Mouse (Mus musculus) liver, adult 2 months (tissue): Measurements from ENCODE around the gene Sema3f. TPM values are rescaled to one million over a fixed set of nuclear protein-coding genes. Genes with fewer than 3 reads are reported as not detected.
A peak's percentile ranks its signal among the peaks of the same experiment; 100 is the strongest.

ENCODE experiments used
- DNase-seq: peaks from one replicate; pipeline ENCODE4 v3.0.0-alpha.2; 2011; ENCODE audit warnings: low read depth, low spot score; ENCODE audit errors: extremely low read depth
- H3K27ac ChIP-seq: fragments of 200-500 bp; replicated peaks from 2 replicates; pipeline ENCODE4 v1.5.1; 2012; ENCODE audit warnings: low read depth, mild to moderate bottlenecking, control low read depth, inconsistent platforms, low read length; ENCODE audit not compliant: insufficient read depth
- H3K27me3 ChIP-seq: fragments of 200-500 bp; 2 replicates; pipeline ENCODE4 v1.6.1; 2012; ENCODE audit warnings: mild to moderate bottlenecking, moderate library complexity, low read length, inconsistent platforms; ENCODE audit not compliant: control insufficient read depth, insufficient read depth
- H3K36me3 ChIP-seq: fragments of 200-500 bp; 2 replicates; pipeline ENCODE4 v1.6.1; 2012; ENCODE audit warnings: low read length, inconsistent platforms; ENCODE audit not compliant: control insufficient read depth, insufficient read depth
- H3K4me1 ChIP-seq: fragments of 200-500 bp; 2 replicates; pipeline ENCODE4 v1.6.1; 2011; ENCODE audit warnings: low read length; ENCODE audit not compliant: control insufficient read depth, insufficient read depth
- H3K4me3 ChIP-seq: fragments of 200-500 bp; 2 replicates; pipeline ENCODE4 v1.5.1; 2011; ENCODE audit warnings: low read depth, mild to moderate bottlenecking, control low read depth, low read length, moderate library complexity; ENCODE audit not compliant: insufficient read depth
- H3K79me2 ChIP-seq: fragments of 200-500 bp; 2 replicates; pipeline ENCODE4 v1.6.1; 2012; ENCODE audit warnings: inconsistent platforms, mild to moderate bottlenecking, low read length, moderate library complexity; ENCODE audit not compliant: control insufficient read depth, insufficient read depth
- H3K9ac ChIP-seq: fragments of 200-500 bp; 2 replicates; pipeline ENCODE4 v1.6.1; 2012; ENCODE audit warnings: low read depth, mild to moderate bottlenecking, control low read depth, inconsistent platforms, low read length
- CTCF ChIP-seq: fragments of 200-500 bp; IDR thresholded peaks from 2 replicates; pipeline ENCODE4 v1.5.1; 2011; ENCODE audit warnings: low read depth, low read length, control low read depth
- POLR2A ChIP-seq: fragments of 200-500 bp; IDR thresholded peaks from 2 replicates; pipeline ENCODE4 v1.6.1; 2011; ENCODE audit warnings: low read length, control low read depth; ENCODE audit not compliant: insufficient read depth; ENCODE audit errors: extremely low read depth
- WGBS: fragments of 180-500 bp; shearing (Covaris S2); methylation state at CpG from one replicate; pipeline ENCODE4 v1.1.7; 2018; 5-methylcytosine and 5-hydroxymethylcytosine counted together
- polyA plus RNA-seq: library from polyadenylated mRNA; depleted of rRNA; stranded (reverse); fragments of >200 nt; gene quantifications from 2 replicates; pipeline ENCODE4 v1.2.3, GENCODE M21; 2012
- total RNA-seq: library from RNA; depleted of rRNA; stranded (reverse); fragments of >200 nt; gene quantifications from 2 replicates; pipeline ENCODE4 v1.2.3, GENCODE M21; 2014

Gene Sema3f
- total and polyA plus RNA-seq, 2 experiments: 3.5 to 8.9 TPM

GRCm38 (mm10) chr9:107698611-107699190 is 11.6 kb downstream of the Sema3f start:
- TF ChIP-seq CTCF (0 out of 2 replicates have a peak, but pooled peaks have one; percentile 14), POLR2A (no peak)
- no peak overlapping the region for H3K9ac ChIP-seq
- peaks cover 7% of the 10 kb centered on the region; the same call in 1 of the 2 replicates for H3K4me1 ChIP-seq
- no peak overlapping the region for H3K4me3 ChIP-seq
- no peak for DNase-seq
- H3K36me3 ChIP-seq: no peaks in the 10 kb centered on the region
- no peaks in the 10 kb centered on the region for H3K27me3 ChIP-seq
- 64% methylated on average over 14 of the region's 14 CpGs for WGBS
- H3K27ac ChIP-seq: peak overlapping the region; percentile 21; the same call in 1 of the 2 replicates
- H3K79me2 ChIP-seq: no peaks in the 10 kb centered on the region

DNA sequence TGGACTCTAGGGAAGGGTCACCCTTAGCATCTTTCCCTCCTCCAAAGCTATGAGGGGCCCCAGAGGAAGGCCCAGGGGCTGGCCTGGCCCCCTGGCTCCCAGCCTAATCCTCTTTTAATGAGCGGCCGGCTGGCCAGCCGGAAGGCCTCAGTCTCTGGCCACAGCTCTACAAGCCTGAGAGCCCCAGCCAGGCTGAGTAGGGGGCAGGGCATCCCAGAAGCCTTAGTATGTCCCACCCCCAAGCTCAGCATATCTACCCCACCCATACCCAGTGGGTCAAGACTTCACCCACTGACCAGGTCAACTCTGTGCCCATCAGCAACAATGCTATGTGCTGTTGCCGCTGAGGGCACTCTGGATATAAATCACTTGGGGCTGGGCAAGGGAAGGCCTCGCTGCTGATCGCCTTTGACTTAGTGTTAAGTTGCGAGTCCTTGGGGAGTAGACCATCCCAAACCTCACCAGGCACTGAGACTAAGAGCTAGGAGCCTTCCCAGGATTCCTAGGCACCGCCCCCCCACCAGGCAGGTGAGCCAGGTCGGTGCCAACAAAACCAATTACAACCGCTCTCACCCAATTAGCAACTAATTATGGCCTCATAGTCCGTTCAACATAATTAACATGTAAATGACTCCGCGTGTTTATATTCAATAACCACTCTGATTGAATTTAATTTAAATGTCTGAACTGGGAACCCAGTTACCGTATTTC is 12.3 kb downstream of the Sema3f start:
- H3K27me3 ChIP-seq: no peaks in the 10 kb centered on the region
- no peaks in the 10 kb centered on the region for H3K79me2 ChIP-seq
- H3K27ac ChIP-seq: no peak overlapping the region
- no peak for DNase-seq
- TF ChIP-seq POLR2A (no peak), CTCF (no peak)
- 71% methylated on average over 14 of the region's 14 CpGs for WGBS
- no peak overlapping the region for H3K9ac ChIP-seq
- H3K36me3 ChIP-seq: no peaks in the 10 kb centered on the region
- no peak overlapping the region for H3K4me3 ChIP-seq
- H3K4me1 ChIP-seq: peaks cover 7% of the 10 kb centered on the region; the same call in 1 of the 2 replicates

- WGBS: 76% methylated on average over 9 of the region's 9 CpGs
- peak overlapping the region; percentile 46 for H3K27ac ChIP-seq
Measured at GRCm38 (mm10) chr9:107696845-107697610, 13.2 kb downstream of the Sema3f start.

DNA sequence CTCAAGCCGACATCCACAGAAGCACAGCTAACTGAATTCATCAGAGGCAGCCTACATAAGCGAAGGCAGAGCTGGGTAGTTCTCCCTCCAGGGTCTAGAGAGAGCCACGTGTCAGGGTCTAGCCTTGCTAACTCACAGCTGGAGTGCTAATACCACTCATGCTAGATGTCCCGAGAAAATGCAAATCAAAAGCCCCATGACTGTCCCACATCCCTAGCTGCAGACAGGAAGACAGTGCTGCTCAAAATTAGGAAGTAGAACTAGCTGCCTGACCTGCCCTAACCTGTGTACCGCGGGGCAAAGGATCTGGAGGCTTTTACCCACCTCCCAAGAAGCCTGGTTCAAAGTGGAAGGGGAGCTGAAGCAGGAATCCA is 14.2 kb downstream of the Sema3f start:
- Histone ChIP-seq H3K4me1 (peaks cover 7% of the 10 kb centered on the region; the same call in 1 of the 2 replicates), H3K27ac (peak overlapping the region; percentile 43), H3K36me3 (no peaks in the 10 kb centered on the region), H3K4me3 (no peak overlapping the region), H3K79me2 (no peaks in the 10 kb centered on the region), H3K9ac (no peak overlapping the region), H3K27me3 (no peaks in the 10 kb centered on the region)
- 70% methylated on average over 6 of the region's 6 CpGs for WGBS
- DNase-seq: no peak
- TF ChIP-seq POLR2A: no peak
- TF ChIP-seq CTCF: no peak

More at GRCm38 (mm10) chr9:107696845-107697610, 13.2 kb downstream of the Sema3f start:
- no peak overlapping the region for H3K4me3 ChIP-seq
- peaks cover 7% of the 10 kb centered on the region; the same call in 1 of the 2 replicates for H3K4me1 ChIP-seq
- H3K9ac ChIP-seq: no peak overlapping the region
- no peaks in the 10 kb centered on the region for H3K36me3 ChIP-seq
- no peaks in the 10 kb centered on the region for H3K27me3 ChIP-seq
- DNase-seq: no peak
- H3K79me2 ChIP-seq: no peaks in the 10 kb centered on the region
- TF ChIP-seq CTCF (no peak), POLR2A (no peak)

DNA sequence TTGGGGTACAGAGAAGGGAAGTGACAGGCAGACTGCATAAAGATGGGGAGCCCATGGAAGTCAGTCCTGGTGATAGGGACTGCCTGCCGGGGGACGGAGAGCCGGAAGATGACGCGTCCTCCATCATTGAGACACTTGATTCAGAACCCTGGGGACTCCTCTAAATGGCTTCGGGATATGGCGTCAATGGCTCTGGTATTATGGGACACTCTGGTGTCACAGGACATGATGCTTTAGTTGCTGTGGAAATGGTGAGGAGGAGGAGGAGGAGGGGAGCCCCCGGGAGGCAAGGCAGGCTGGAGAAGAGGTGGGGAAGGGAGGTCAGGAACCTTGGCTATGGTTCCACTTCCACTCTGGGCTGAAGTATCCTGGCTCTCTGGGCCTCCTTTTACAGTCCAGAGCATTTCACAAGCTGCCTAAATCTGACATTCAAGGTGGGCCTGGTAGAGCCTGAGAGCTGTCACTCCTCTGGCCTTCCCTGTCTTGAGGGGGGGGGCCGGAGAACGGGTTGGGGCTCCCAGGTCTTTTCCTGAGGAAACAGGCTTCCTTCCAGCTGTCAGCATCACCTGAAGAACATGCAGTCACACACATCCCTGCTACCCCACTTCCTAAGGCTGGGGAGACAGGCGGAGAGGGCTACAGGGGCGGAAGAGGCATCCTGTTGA is 14.7 kb downstream of the Sema3f start:
- Histone ChIP-seq H3K4me3 (no peak overlapping the region), H3K79me2 (no peaks in the 10 kb centered on the region), H3K27me3 (no peaks in the 10 kb centered on the region), H3K9ac (no peak overlapping the region), H3K27ac (peak overlapping the region; percentile 43), H3K4me1 (peaks cover 7% of the 10 kb centered on the region; the same call in 1 of the 2 replicates), H3K36me3 (no peaks in the 10 kb centered on the region)
- TF ChIP-seq POLR2A: no peak
- no peak for TF ChIP-seq CTCF
- 81% methylated on average over 12 of the region's 12 CpGs for WGBS
- no peak for DNase-seq
